Mouse (Mus musculus) kidney, postnatal 4 days (tissue): ENCODE results near the gene Dgkz.
A peak's percentile ranks its signal among the peaks of the same experiment; 100 is the strongest.

Source experiments
- DNase-seq, 2 experiments: peaks; one replicate each; pipeline ENCODE4 v3.0.0; 2021; ENCODE audit warnings: mixed read lengths in 2 of 2

The Dgkz gene

GRCm38 (mm10) chr2:91993409-91993808, 17.7 kb upstream of the Dgkz start:
- no peak for DNase-seq

GRCm38 (mm10) chr2:91989750-91990149, 14.1 kb upstream of the Dgkz start:
- no peak for DNase-seq

GRCm38 (mm10) chr2:91987542-91987941, 11.9 kb upstream of the Dgkz start:
- peak; percentile 94 to 96 for DNase-seq

- DNase-seq = peak in 1 of 2 experiments; percentile 47
Observed at GRCm38 (mm10) chr2:91986071-91986470, 10.4 kb upstream of the Dgkz start.

GRCm38 (mm10) chr2:91984906-91985525, 9.4 kb upstream of the Dgkz start:
- no peak for DNase-seq

GRCm38 (mm10) chr2:91984439-91984838, 8.8 kb upstream of the Dgkz start:
- DNase-seq = peak; percentile 75 to 86

GRCm38 (mm10) chr2:91980830-91981229, 5.2 kb upstream of the Dgkz start:
- no peak for DNase-seq

GRCm38 (mm10) chr2:91980245-91980644, 4.6 kb upstream of the Dgkz start:
- no peak for DNase-seq

- no peak for DNase-seq
Observed at GRCm38 (mm10) chr2:91978547-91978946, 2.9 kb upstream of the Dgkz start.

- no peak for DNase-seq
Observed at GRCm38 (mm10) chr2:91977960-91978359, 2.3 kb upstream of the Dgkz start.

- no peak for DNase-seq
Observed at GRCm38 (mm10) chr2:91973416-91974135, 2.1 kb downstream of the Dgkz start.

- peak in 1 of 2 experiments; percentile 45 for DNase-seq
Observed at GRCm38 (mm10) chr2:91972121-91972566, 3.5 kb downstream of the Dgkz start.

GRCm38 (mm10) chr2:91971231-91972097, 4.2 kb downstream of the Dgkz start:
- DNase-seq = peak in 1 of 2 experiments; percentile 67

- DNase-seq = peak; percentile 56 to 67
Observed at GRCm38 (mm10) chr2:91967962-91968361, 7.7 kb downstream of the Dgkz start.

- DNase-seq = no peak
Observed at GRCm38 (mm10) chr2:91966367-91966766, 9.3 kb downstream of the Dgkz start.

GRCm38 (mm10) chr2:91965417-91965816, 10.2 kb downstream of the Dgkz start:
- DNase-seq = peak; percentile 83 to 89

GRCm38 (mm10) chr2:91964610-91965204, 11.0 kb downstream of the Dgkz start:
- no peak for DNase-seq

- DNase-seq = peak; percentile 98
Observed at GRCm38 (mm10) chr2:91963443-91963932, 12.2 kb downstream of the Dgkz start.

GRCm38 (mm10) chr2:91962864-91963401, 12.7 kb downstream of the Dgkz start:
- DNase-seq = peak; percentile 53 to 71

- peak in 1 of 2 experiments; percentile 46 for DNase-seq
Observed at GRCm38 (mm10) chr2:91961901-91962761, 13.5 kb downstream of the Dgkz start.

- DNase-seq = no peak
Observed at GRCm38 (mm10) chr2:91960459-91960858, 15.2 kb downstream of the Dgkz start.
